Mouse (Mus musculus): ENCODE measurements at regions not wholly inside any gene's neighbourhood (a gene's known extent, or its start where the extent isn't known, plus 50 kb on each side); places are given as distances from the start of the nearest gene placed in this dataset.

DNA sequence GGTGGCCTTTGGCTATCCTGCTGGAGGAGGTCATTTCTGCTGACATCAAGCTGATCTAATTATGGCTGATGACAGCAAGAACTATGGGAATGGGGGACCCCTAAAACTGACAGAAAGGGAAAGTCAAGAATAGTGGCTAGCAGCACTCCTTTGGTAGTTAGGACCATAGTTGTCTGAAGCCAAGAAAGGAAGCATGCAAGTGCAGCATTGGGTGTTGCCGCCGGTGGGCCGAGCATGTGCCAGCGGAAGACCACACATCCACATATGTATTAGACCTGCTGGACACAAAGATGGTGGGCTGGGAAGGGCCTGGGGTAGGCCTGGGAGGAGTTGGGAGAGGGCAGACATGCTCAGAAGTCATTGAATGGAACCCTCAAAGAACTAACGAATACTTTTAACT lies 741.1 kb downstream of the 4930447A16Rik start:
- H3K4me1 ChIP-seq (replicated peaks): no peaks in the 10 kb centered on the region
- WGBS (ENCODE audit: insufficient replicate concordance): 80% methylated on average over 5 of the region's 5 CpGs

DNA sequence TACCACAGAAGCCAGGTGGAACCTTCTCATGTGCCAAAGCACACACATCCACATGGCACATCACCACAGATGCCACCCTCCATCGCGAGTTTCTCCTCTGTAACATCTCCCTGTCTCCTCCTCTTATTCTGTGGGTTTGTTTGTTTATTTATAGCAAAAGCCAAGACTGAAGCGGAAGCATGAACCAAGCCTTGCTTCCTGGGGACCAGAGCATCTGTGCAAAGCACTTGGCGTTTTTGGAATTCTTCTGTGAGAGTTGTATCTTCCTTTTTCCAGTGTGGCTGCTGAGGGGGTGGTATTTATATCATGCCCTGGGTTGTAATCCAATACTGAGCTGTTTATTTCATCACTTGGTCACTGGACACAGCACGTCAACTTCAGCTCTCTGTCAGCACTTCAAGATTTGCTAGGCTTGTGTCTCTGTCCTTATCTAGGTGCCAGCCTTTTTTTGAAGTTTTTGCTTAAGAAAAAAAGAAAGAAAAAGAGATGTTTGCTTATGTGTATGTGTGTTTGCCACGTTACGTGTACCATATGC lies 742.3 kb downstream of the 4930447A16Rik start:
- no peak overlapping the region for H3K9ac ChIP-seq
- H3K4me1 ChIP-seq (replicated peaks): no peaks in the 10 kb centered on the region
- no peak for ATAC-seq (ENCODE audit: insufficient read depth)
- no peaks in the 10 kb centered on the region for H3K9me3 ChIP-seq (replicated peaks)
- no peak overlapping the region for H3K4me2 ChIP-seq
- WGBS (ENCODE audit: insufficient replicate concordance): 56% methylated on average over 7 of the region's 7 CpGs
- H3K27me3 ChIP-seq: no peaks in the 10 kb centered on the region
- no peaks in the 10 kb centered on the region for H3K36me3 ChIP-seq (replicated peaks)
- H3K4me3 ChIP-seq (replicated peaks): no peak overlapping the region
- no peak overlapping the region for H3K27ac ChIP-seq (replicated peaks)

More for the DNA sequence above, 741.1 kb downstream of the 4930447A16Rik start:
- ATAC-seq (ENCODE audit: insufficient read depth): no peak
- no peaks in the 10 kb centered on the region for H3K36me3 ChIP-seq (replicated peaks)
- H3K27me3 ChIP-seq: no peaks in the 10 kb centered on the region
- H3K4me2 ChIP-seq: no peak overlapping the region
- no peak overlapping the region for H3K9ac ChIP-seq
- H3K9me3 ChIP-seq (replicated peaks): no peaks in the 10 kb centered on the region
- no peak overlapping the region for H3K27ac ChIP-seq (replicated peaks)
- H3K4me3 ChIP-seq (replicated peaks): no peak overlapping the region

DNA sequence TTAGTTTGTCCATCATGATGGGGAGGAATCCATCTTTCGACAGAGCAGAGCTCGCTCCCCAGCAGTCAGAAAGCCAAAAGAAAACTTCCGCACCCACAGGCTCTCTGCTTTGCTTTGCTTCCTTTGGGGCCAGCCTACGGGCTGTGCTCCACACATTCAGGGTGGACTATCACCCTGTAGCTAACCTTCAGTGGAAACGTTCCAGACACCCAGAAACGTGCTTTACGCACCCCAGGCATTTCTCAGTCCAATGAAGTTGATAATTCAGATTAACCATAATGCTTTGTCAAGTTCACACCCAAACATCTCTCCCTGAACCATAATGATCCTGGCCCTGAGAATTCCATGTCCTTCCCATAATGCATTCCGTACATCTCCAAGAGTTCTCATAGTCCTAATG lies 743.8 kb downstream of the 4930447A16Rik start:
- H3K4me2 ChIP-seq: no peak overlapping the region
- no peaks in the 10 kb centered on the region for H3K36me3 ChIP-seq (replicated peaks)
- ATAC-seq (ENCODE audit: insufficient read depth): no peak
- WGBS (ENCODE audit: insufficient replicate concordance): 69% methylated on average over 8 of the region's 8 CpGs
- H3K27ac ChIP-seq (replicated peaks): no peak overlapping the region
- no peaks in the 10 kb centered on the region for H3K9me3 ChIP-seq (replicated peaks)
- H3K27me3 ChIP-seq: no peaks in the 10 kb centered on the region
- H3K4me3 ChIP-seq (replicated peaks): no peak overlapping the region
- H3K9ac ChIP-seq: no peak overlapping the region
- H3K4me1 ChIP-seq (replicated peaks): no peaks in the 10 kb centered on the region

Data from liver, embryonic 15.5 days (tissue).